8 mouse cellular contexts compared by ENCODE assay signal in the genomic region with DNA sequence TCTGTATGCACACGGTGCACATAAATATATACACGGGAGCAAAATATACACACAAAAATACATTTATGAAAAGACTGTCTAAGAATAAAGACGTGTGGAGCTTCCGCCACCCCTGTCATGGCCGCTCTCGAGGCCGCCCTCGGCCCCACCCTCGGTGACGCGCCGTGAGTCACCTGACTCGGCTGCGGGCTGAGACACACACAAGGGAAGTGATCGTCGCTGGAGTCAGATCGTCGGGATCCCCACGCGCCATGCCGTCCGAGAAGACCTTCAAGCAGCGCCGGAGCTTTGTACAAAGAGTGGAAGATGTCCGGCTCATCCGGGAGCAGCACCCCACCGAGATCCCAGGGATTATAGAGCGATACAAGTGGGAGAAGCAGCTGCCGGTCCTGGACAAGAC. TPM values are rescaled to one million over a fixed set of nuclear protein-coding genes. Genes with fewer than 3 reads are reported as not detected.
DNase-seq lines count a peak whose midpoint lies in the region; ATAC-seq and TF ChIP-seq lines count a peak whose summit lies in the region.

No protein-coding gene starts in this region.

- no peaks in the 10 kb centered on the region for H3K27me3 ChIP-seq in lung, embryonic 15.5 days
- H3K27me3 ChIP-seq in heart, embryonic 14.5 days (ENCODE audit: control insufficient read depth, insufficient read depth, low read length) = no peaks in the 10 kb centered on the region
- H3K27me3 ChIP-seq in limb, embryonic 13.5 days = no peaks in the 10 kb centered on the region
- no peaks in the 10 kb centered on the region for H3K27me3 ChIP-seq in small intestine, adult 2 months (ENCODE audit: control insufficient read depth, insufficient read depth, low read length)

- 52% methylated on average over 29 of the region's 29 CpGs for WGBS in lung, embryonic 15.5 days
- WGBS in heart, embryonic 14.5 days = 43% methylated on average over 29 of the region's 29 CpGs
- 64% methylated on average over 29 of the region's 29 CpGs for WGBS in limb, embryonic 13.5 days
- WGBS in small intestine, adult 2 months = 50% methylated on average over 29 of the region's 29 CpGs

- intact Hi-C loops in left cerebral cortex, postnatal 36 days (cut with DNase I) = loop anchor here (10.0 kb wide), 1 partner anchor 436 kb away; no protein-coding TSS in a partner anchor

- H3K9ac ChIP-seq in lung, embryonic 15.5 days = no peak overlapping the region
- peak overlapping the region; percentile 21; the same call in 1 of the 2 replicates for H3K9ac ChIP-seq in heart, embryonic 14.5 days (ENCODE audit: low read length)
- no peak overlapping the region for H3K9ac ChIP-seq in limb, embryonic 13.5 days

- H3K4me1 ChIP-seq in lung, embryonic 15.5 days = no peaks in the 10 kb centered on the region
- H3K4me1 ChIP-seq in heart, embryonic 14.5 days (ENCODE audit: control insufficient read depth in 2 of 2, insufficient read depth in 2 of 2, low read length in 2 of 2) = no peaks in the 10 kb centered on the region; a peak in 1 of 4 replicates
- H3K4me1 ChIP-seq in limb, embryonic 13.5 days = no peaks in the 10 kb centered on the region
- no peaks in the 10 kb centered on the region for H3K4me1 ChIP-seq in small intestine, adult 2 months (ENCODE audit: control insufficient read depth, insufficient read depth, insufficient read length, low read length)

- no peak overlapping the region for H3K27ac ChIP-seq in lung, embryonic 15.5 days
- H3K27ac ChIP-seq in heart, embryonic 14.5 days (replicated peaks in 1 of 2; ENCODE audit: control insufficient read depth in 1 of 2, insufficient read depth in 1 of 2, low read depth in 2 of 2, low read length in 2 of 2) = no peak overlapping the region
- no peak overlapping the region for H3K27ac ChIP-seq in limb, embryonic 13.5 days
- H3K27ac ChIP-seq in small intestine, adult 2 months (ENCODE audit: insufficient read depth, low read depth, low read length) = no peak overlapping the region

- ATAC-seq in lung, embryonic 15.5 days (ENCODE audit: borderline replicate concordance, extremely low read depth, low FRiP score, low TSS enrichment) = no peak
- no peak for ATAC-seq in heart, embryonic 14.5 days (ENCODE audit: insufficient number of reproducible peaks, insufficient read depth, low FRiP score, low read depth)
- ATAC-seq in limb, embryonic 13.5 days (ENCODE audit: low FRiP score, low read depth) = no peak

- TF ChIP-seq CTCF in small intestine, adult 2 months (IDR thresholded peaks at IDR 0.05; ENCODE audit: extremely low read depth, insufficient read length, insufficient replicate concordance, low read depth, low read length) = no peak

- DNase-seq in lung, adult 18-20 months = no peak
- DNase-seq in urinary bladder, postnatal 14 days (ENCODE audit: low spot score) = no peak
- no peak for DNase-seq in right cerebral cortex, postnatal 36 days (ENCODE audit: low spot score in 2 of 2)
- no peak for DNase-seq in left cerebral cortex, postnatal 36 days (ENCODE audit: low spot score in 2 of 2)

- no peaks in the 10 kb centered on the region for H3K36me3 ChIP-seq in lung, embryonic 15.5 days
- no peaks in the 10 kb centered on the region for H3K36me3 ChIP-seq in heart, embryonic 14.5 days (ENCODE audit: control insufficient read depth, insufficient read depth, low read length)
- no peaks in the 10 kb centered on the region for H3K36me3 ChIP-seq in limb, embryonic 13.5 days
- H3K36me3 ChIP-seq in small intestine, adult 2 months (ENCODE audit: control insufficient read depth, insufficient read depth, low read length) = no peaks in the 10 kb centered on the region

- peak overlapping the region; percentile 8; the same call in 1 of the 2 replicates for H3K4me3 ChIP-seq in lung, embryonic 15.5 days
- H3K4me3 ChIP-seq in heart, embryonic 14.5 days (ENCODE audit: control insufficient read depth in 1 of 2, insufficient read depth in 1 of 2, low read depth in 1 of 2, low read length in 2 of 2) = peak overlapping the region; percentile 24 to 39
- peak overlapping the region; percentile 22 for H3K4me3 ChIP-seq in limb, embryonic 13.5 days
- peak overlapping the region; percentile 52 for H3K4me3 ChIP-seq in small intestine, adult 2 months (ENCODE audit: low read depth, low read length)

- TF ChIP-seq POLR2A in small intestine, adult 2 months (IDR thresholded peaks at IDR 0.05; ENCODE audit: low read depth, low read length) = no peak

- peak overlapping the region; percentile 45 for H3K4me2 ChIP-seq in lung, embryonic 15.5 days
- H3K4me2 ChIP-seq in heart, embryonic 14.5 days (ENCODE audit: low read length) = peak overlapping the region; percentile 51
- peak overlapping the region; percentile 39 for H3K4me2 ChIP-seq in limb, embryonic 13.5 days (replicated peaks)

- no peaks in the 10 kb centered on the region for H3K9me3 ChIP-seq in lung, embryonic 15.5 days
- H3K9me3 ChIP-seq in heart, embryonic 14.5 days (ENCODE audit: control insufficient read depth, low read length) = 0 out of 2 replicates have a peak, but pooled peaks cover 3% of the 10 kb centered on the region
- H3K9me3 ChIP-seq in limb, embryonic 13.5 days = no peaks in the 10 kb centered on the region

RNA-seq across cellular contexts. Expression of a gene that starts 8.4 kb away (rescaled TPM):
- 0.08 and 0.21 TPM in 2 replicates for polyA plus RNA-seq in lung, embryonic 15.5 days (2015; fragmentation: Nextera tagmentation; extraction: Ambion mirVana)
- 0.08 TPM in 1 of 2 replicates, not detected in the other for polyA plus RNA-seq in heart, embryonic 14.5 days (2014; fragmentation: Nextera tagmentation; extraction: Ambion mirVana)
- polyA plus RNA-seq in limb, embryonic 13.5 days (2015; fragmentation: Nextera tagmentation; extraction: Ambion mirVana) = 0.17 TPM in 2 replicates
- polyA plus RNA-seq in small intestine, adult 2 months (2012; rRNA removed) = 0.32 and 0.53 TPM in 2 replicates
- 1 to 10 TPM; 4.8 to 7.0 TPM for total RNA-seq in left cerebral cortex, postnatal 36 days (2021)

RNA-seq across cellular contexts. Expression of a gene that starts 21.2 kb away (rescaled TPM):
- polyA plus RNA-seq in lung, embryonic 15.5 days (2015; fragmentation: Nextera tagmentation; extraction: Ambion mirVana) = 61.1 and 70.0 TPM in 2 replicates
- polyA plus RNA-seq in heart, embryonic 14.5 days (2014; fragmentation: Nextera tagmentation; extraction: Ambion mirVana) = 54.5 and 55.8 TPM in 2 replicates
- polyA plus RNA-seq in limb, embryonic 13.5 days (2015; fragmentation: Nextera tagmentation; extraction: Ambion mirVana) = 69.7 and 77.7 TPM in 2 replicates
- 5.3 and 18.1 TPM in 2 replicates for polyA plus RNA-seq in small intestine, adult 2 months (2012; rRNA removed)
- 100 to 1,000 TPM in 1 of 2 experiments, 10 to 100 TPM in 1; 67.8 to 105 TPM for total RNA-seq in left cerebral cortex, postnatal 36 days (2021)
